In the genomic region with DNA sequence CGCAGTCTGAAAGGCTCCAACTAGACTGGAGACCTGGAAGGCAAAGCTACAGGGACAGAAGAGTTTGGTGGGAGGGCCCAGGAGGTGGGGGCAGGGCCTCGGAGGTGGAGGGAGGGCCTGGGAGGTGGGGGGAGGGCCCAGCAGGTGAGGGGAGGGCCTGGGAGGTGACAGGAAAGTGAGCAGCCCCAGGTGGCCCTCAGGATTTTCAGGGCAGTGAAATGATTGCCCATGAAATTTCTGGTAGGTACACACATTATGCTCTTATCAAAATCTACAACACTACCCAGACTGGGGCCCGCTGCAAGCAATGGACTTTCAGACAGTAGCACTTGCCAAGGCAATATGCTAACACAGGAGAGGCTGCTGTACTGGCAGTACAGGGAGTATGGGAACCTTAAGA, we compare ENCODE assay signal across 17 mouse cellular contexts.
"Had no signal": no experiment of that assay in that cellular context is flagged by ENCODE, and none has a peak within 500 bp of the region (broad histone marks: within the 10 kb centered on the region; RNA-seq: fewer than 3 reads in every experiment).

No protein-coding gene starts in this region.

- H3K9me3 ChIP-seq: liver, embryonic 13.5 days; lung, embryonic 15.5 days; megakaryocyte, embryonic 14.5 days; midbrain, embryonic 15.5 days; neural tube, embryonic 12.5 days had no signal

- H3K4me2 ChIP-seq: liver, embryonic 13.5 days; lung, embryonic 15.5 days; midbrain, embryonic 11.5 days; midbrain, embryonic 13.5 days; midbrain, embryonic 15.5 days; neural tube, embryonic 12.5 days had no signal

- H3K4me1 ChIP-seq: neural tube, embryonic 12.5 days had no signal

- H3K27ac ChIP-seq: liver, embryonic 13.5 days; lung, embryonic 15.5 days; macrophage; midbrain, embryonic 13.5 days; midbrain, embryonic 15.5 days; neural tube, embryonic 12.5 days had no signal

- H3K27me3 ChIP-seq: lung, embryonic 15.5 days; midbrain, embryonic 13.5 days; midbrain, embryonic 15.5 days; neural tube, embryonic 12.5 days had no signal

- H3K36me3 ChIP-seq: midbrain, embryonic 15.5 days had no signal

- H3K4me3 ChIP-seq: liver, embryonic 13.5 days; lung, embryonic 15.5 days; megakaryocyte, embryonic 14.5 days; midbrain, embryonic 13.5 days; midbrain, embryonic 15.5 days; neural tube, embryonic 12.5 days had no signal

- DNase-seq: liver, embryonic 13.5 days; lung, adult 2 months; lung, postnatal 14 days; lung, postnatal 36 days; retina, postnatal 1 day; right cerebral cortex, adult 18-20 months; right cerebral cortex, postnatal 25 days; thymus, adult 2 months; thymus, postnatal 36 days had no signal

- H3K9ac ChIP-seq: liver, embryonic 13.5 days; lung, embryonic 15.5 days; midbrain, embryonic 13.5 days; midbrain, embryonic 15.5 days; neural tube, embryonic 12.5 days had no signal

- ATAC-seq: lung, postnatal 0 days; midbrain, embryonic 13.5 days; midbrain, embryonic 15.5 days had no signal
